Mouse (Mus musculus): Measurements from ENCODE around the gene 2810006K23Rik. TPM values are rescaled to one million over a fixed set of nuclear protein-coding genes. Genes with fewer than 3 reads are reported as not detected.

2810006K23Rik gene
- total RNA-seq, 2 experiments from 2014 or later = 14.0 TPM

- DNase-seq (ENCODE audit: low spot score in 2 of 2) = no peak
These were observed 49.3 kb downstream of the 2810006K23Rik start for GRCm38 (mm10) chr5:124377149-124377548.

- no peak for DNase-seq (ENCODE audit: low spot score in 2 of 2)
These were observed 52.2 kb downstream of the 2810006K23Rik start for GRCm38 (mm10) chr5:124380121-124380520.

- DNase-seq (ENCODE audit: low spot score in 2 of 2) = no peak
These were observed 60.0 kb downstream of the 2810006K23Rik start for GRCm38 (mm10) chr5:124387932-124388331.

Other genes with a start within 250 kb of the 2810006K23Rik start
- 10 to 100 TPM; 53.1 to 57.1 TPM for gene Abcb9, start 232.3 kb upstream of the 2810006K23Rik start, total RNA-seq (2021)
- gene Ogfod2, start 215.8 kb upstream of the 2810006K23Rik start, total RNA-seq (2021) = 10 to 100 TPM; 36.3 to 39.2 TPM
- 10 to 100 TPM; 60.7 to 65.3 TPM for gene Arl6ip4, start 212.0 kb upstream of the 2810006K23Rik start, total RNA-seq (2021)
- gene Pitpnm2, start 78.3 kb upstream of the 2810006K23Rik start, total RNA-seq (2021) = 100 to 1,000 TPM; 259 to 274 TPM
- 10 to 100 TPM; 13.8 to 22.5 TPM for gene Mphosph9, start 117 bp upstream of the 2810006K23Rik start, total RNA-seq (2021)
- gene Cdk2ap1, start 35.0 kb downstream of the 2810006K23Rik start, total RNA-seq (2021) = 100 to 1,000 TPM; 162 to 168 TPM
- 100 to 1,000 TPM; 175 to 185 TPM for gene Sbno1, start 97.9 kb downstream of the 2810006K23Rik start, total RNA-seq (2021)
- 10 to 100 TPM; 61.5 to 64.2 TPM for gene Kmt5a, start 111.8 kb downstream of the 2810006K23Rik start, total RNA-seq (2021)
- 10 to 100 TPM; 17.5 to 19.3 TPM for gene Rilpl2, start 150.3 kb downstream of the 2810006K23Rik start, total RNA-seq (2021)
- gene Snrnp35, start 155.0 kb downstream of the 2810006K23Rik start, total RNA-seq (2021) = 10 to 100 TPM; 23.0 to 27.5 TPM
- gene Rilpl1, start 203.3 kb downstream of the 2810006K23Rik start, total RNA-seq (2021) = 10 to 100 TPM; 85.1 to 93.3 TPM
- gene Tmed2, start 212.6 kb downstream of the 2810006K23Rik start, total RNA-seq (2021) = 100 to 1,000 TPM; 103 to 122 TPM
- 10 to 100 TPM; 22.6 to 25.9 TPM for gene Ddx55, start 224.8 kb downstream of the 2810006K23Rik start, total RNA-seq (2021)